In genomic region chr8:75372006-75372405, GRCm38 (mm10) we compare ENCODE assay signal across 27 mouse cellular contexts. TPM values are rescaled to one million over a fixed set of nuclear protein-coding genes. Genes with fewer than 3 reads are reported as not detected.
"Had no signal": no experiment of that assay in that cellular context is flagged by ENCODE, and none has a peak within 500 bp of the region (broad histone marks: within the 10 kb centered on the region; RNA-seq: fewer than 3 reads in every experiment).

No protein-coding gene starts in this region.

- H3K4me3 ChIP-seq: forebrain, embryonic 15.5 days; heart, adult 2 months; heart, embryonic 13.5 days; heart, embryonic 15.5 days; hindbrain, embryonic 13.5 days; hindbrain, embryonic 15.5 days; limb, embryonic 13.5 days; limb, embryonic 15.5 days; liver, embryonic 12.5 days had no signal

- H3K27me3 ChIP-seq: forebrain, embryonic 15.5 days; heart, embryonic 13.5 days; heart, embryonic 15.5 days; hindbrain, embryonic 13.5 days; hindbrain, embryonic 15.5 days; limb, embryonic 13.5 days; limb, embryonic 15.5 days; liver, embryonic 12.5 days had no signal

- H3K4me2 ChIP-seq: forebrain, embryonic 15.5 days; heart, embryonic 11.5 days; heart, embryonic 13.5 days; heart, embryonic 15.5 days; hindbrain, embryonic 13.5 days; hindbrain, embryonic 15.5 days; limb, embryonic 13.5 days; limb, embryonic 15.5 days; liver, embryonic 12.5 days had no signal

- ATAC-seq: forebrain, embryonic 15.5 days; forebrain, postnatal 0 days; hindbrain, postnatal 0 days; intestine, embryonic 16.5 days; liver, embryonic 12.5 days had no signal

- H3K4me1 ChIP-seq: heart, embryonic 13.5 days; heart, embryonic 15.5 days; hindbrain, embryonic 13.5 days; hindbrain, embryonic 15.5 days; limb, embryonic 13.5 days; limb, embryonic 15.5 days; liver, embryonic 12.5 days had no signal

- H3K36me3 ChIP-seq: forebrain, embryonic 15.5 days; heart, embryonic 13.5 days; heart, embryonic 15.5 days; hindbrain, embryonic 13.5 days; hindbrain, embryonic 15.5 days; limb, embryonic 13.5 days; limb, embryonic 15.5 days; liver, embryonic 12.5 days had no signal

- H3K27ac ChIP-seq: forebrain, embryonic 15.5 days; heart, adult 2 months; heart, embryonic 13.5 days; heart, embryonic 15.5 days; hindbrain, embryonic 13.5 days; hindbrain, embryonic 15.5 days; hindbrain, postnatal 0 days; kidney, postnatal 0 days; limb, embryonic 13.5 days; limb, embryonic 15.5 days; liver, embryonic 12.5 days; liver, embryonic 14.5 days had no signal

- DNase-seq: forebrain, postnatal 0 days; gastrocnemius, postnatal 14 days; gastrocnemius, postnatal 36 days; heart, adult 11 months; heart, adult 2 months; heart, postnatal 14 days; heart, postnatal 36 days; layer of hippocampus, adult 9-11 months; layer of hippocampus, postnatal 36 days; left cerebral cortex, postnatal 4 days; lung, adult 18-20 months had no signal

- H3K9me3 ChIP-seq: forebrain, embryonic 15.5 days; heart, embryonic 13.5 days; heart, embryonic 15.5 days; hindbrain, embryonic 13.5 days; hindbrain, embryonic 15.5 days; limb, embryonic 13.5 days; limb, embryonic 15.5 days; liver, embryonic 12.5 days had no signal

- H3K9ac ChIP-seq: forebrain, embryonic 15.5 days; forebrain, postnatal 0 days; heart, embryonic 13.5 days; heart, embryonic 15.5 days; hindbrain, embryonic 13.5 days; hindbrain, embryonic 15.5 days; limb, embryonic 13.5 days; limb, embryonic 15.5 days; liver, embryonic 12.5 days; liver, embryonic 14.5 days had no signal

RNA-seq across cellular contexts. Expression of gene Gm10358, which starts 34.4 kb away (rescaled TPM):
- total RNA-seq: heart, adult 2 months; hematopoietic stem cell, adult 5-6 weeks; left cerebral cortex, adult 8-10 months had no signal
- polyA plus RNA-seq: forebrain, embryonic 15.5 days; hindbrain, embryonic 13.5 days; hindbrain, embryonic 15.5 days; hindbrain, postnatal 0 days; intestine, embryonic 14.5 days had no signal
